Mouse (Mus musculus) liver, adult 2 months (tissue): ENCODE measurements at regions not wholly inside any gene's neighbourhood (a gene's known extent, or its start where the extent isn't known, plus 50 kb on each side); places are given as distances from the start of the nearest gene placed in this dataset.

Source experiments
- CTCF ChIP-seq: fragments of 200-500 bp; IDR thresholded peaks from 2 replicates; pipeline ENCODE4 v1.5.1; 2011; ENCODE audit warnings: low read depth, low read length, control low read depth
- POLR2A ChIP-seq: fragments of 200-500 bp; IDR thresholded peaks from 2 replicates; pipeline ENCODE4 v1.6.1; 2011; ENCODE audit warnings: low read length, control low read depth; ENCODE audit not compliant: insufficient read depth; ENCODE audit errors: extremely low read depth

DNA sequence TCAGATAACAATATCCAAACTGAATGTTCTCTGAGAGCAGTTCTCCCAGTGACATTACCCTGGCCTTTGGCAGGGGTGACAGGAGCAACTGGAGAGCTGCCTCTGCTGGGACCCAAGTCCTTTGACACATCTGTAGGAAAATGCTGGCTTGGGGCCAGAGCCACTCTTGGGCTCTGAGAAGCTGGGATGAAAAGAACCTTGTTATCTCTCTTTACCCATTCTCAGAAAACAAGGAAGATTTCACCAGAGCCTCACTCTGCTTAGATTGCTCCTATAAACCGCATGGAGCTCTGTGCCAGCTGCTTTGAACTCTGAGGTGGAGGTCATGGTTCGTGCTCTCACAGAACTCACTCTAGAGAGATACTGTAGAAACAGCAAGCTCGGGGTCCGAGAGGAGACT lies 71.7 kb upstream of the Jak1 start:
- no peak for TF ChIP-seq CTCF
- no peak for TF ChIP-seq POLR2A
